ENCODE assay signal across 9 mouse cellular contexts in genomic region chr2:136670539-136671271, GRCm38 (mm10). TPM values are rescaled to one million over a fixed set of nuclear protein-coding genes. Genes with fewer than 3 reads are reported as not detected.
A peak's percentile ranks its signal among the peaks of the same experiment; 100 is the strongest.
DNase-seq lines count a peak whose midpoint lies in the region; ATAC-seq and TF ChIP-seq lines count a peak whose summit lies in the region.
"Had no signal": no experiment of that assay in that cellular context is flagged by ENCODE, and none has a peak within 500 bp of the region (broad histone marks: within the 10 kb centered on the region; RNA-seq: fewer than 3 reads in every experiment).

No protein-coding gene starts in this region.

- WGBS in forebrain, embryonic 12.5 days = 42% methylated on average over 9 of the region's 9 CpGs

- intact Hi-C loops in left cerebral cortex, postnatal 14 days (cut with DNase I) = no loop called here

- H3K4me3 ChIP-seq in forebrain, embryonic 12.5 days (replicated peaks) = no peak overlapping the region
- H3K4me3 ChIP-seq: megakaryocyte, embryonic 14.5 days had no signal

- H3K27ac ChIP-seq in forebrain, embryonic 12.5 days = 0 out of 2 replicates have a peak overlapping the region, but pooled peaks have one; percentile 25

- no peaks in the 10 kb centered on the region for H3K27me3 ChIP-seq in forebrain, embryonic 12.5 days
- H3K27me3 ChIP-seq: megakaryocyte, embryonic 14.5 days had no signal

- ATAC-seq in forebrain, embryonic 12.5 days (ENCODE audit: low FRiP score) = peak; percentile 44

- peak; percentile 63 for DNase-seq in MN1 (ENCODE audit: low spot score)
- peak; percentile 91 for DNase-seq in brain, embryonic 14.5 days (ENCODE audit: low read depth)
- peak; percentile 40 to 46 for DNase-seq in left cerebral cortex, postnatal 14 days (ENCODE audit: low spot score in 2 of 2)
- DNase-seq in right cerebral cortex, postnatal 10 days (ENCODE audit: low spot score in 2 of 2) = peak; percentile 74 to 79
- no peak for DNase-seq in spleen, postnatal 10 days (ENCODE audit: low spot score in 2 of 2)
- no peak for DNase-seq in lung, adult 18-20 months
- DNase-seq in spleen, postnatal 36 days (ENCODE audit: low spot score in 2 of 2) = no peak

- no peak overlapping the region for H3K9ac ChIP-seq in forebrain, embryonic 12.5 days

- H3K4me2 ChIP-seq in forebrain, embryonic 12.5 days = no peak overlapping the region

- H3K36me3 ChIP-seq in forebrain, embryonic 12.5 days (replicated peaks) = no peaks in the 10 kb centered on the region

- TF ChIP-seq CTCF in brain, embryonic 14.5 days (IDR thresholded peaks at IDR 0.05; ENCODE audit: borderline replicate concordance, extremely low read depth, insufficient read depth, insufficient read length) = no peak

- no peaks in the 10 kb centered on the region for H3K9me3 ChIP-seq in forebrain, embryonic 12.5 days
- H3K9me3 ChIP-seq: megakaryocyte, embryonic 14.5 days had no signal

- peaks cover 7% of the 10 kb centered on the region; the same call in 1 of the 2 replicates for H3K4me1 ChIP-seq in forebrain, embryonic 12.5 days
- H3K4me1 ChIP-seq: megakaryocyte, embryonic 14.5 days had no signal

- no peak for TF ChIP-seq POLR2A in brain, embryonic 14.5 days (IDR thresholded peaks at IDR 0.05; ENCODE audit: borderline replicate concordance, extremely low read depth, insufficient read depth, insufficient read length, poor library complexity, severe bottlenecking)

RNA-seq across cellular contexts. Expression of gene Snap25, which starts 42.5 kb away (rescaled TPM):
- 111 and 153 TPM in 2 replicates for polyA plus RNA-seq in brain, embryonic 14.5 days (2012; rRNA removed)
- 32.0 and 37.7 TPM in 2 replicates for polyA plus RNA-seq in forebrain, embryonic 12.5 days (2016; fragmentation: Nextera tagmentation; extraction: Ambion mirVana)
- 1,000 to 10,000 TPM; 1,628 to 1,639 TPM for total RNA-seq in left cerebral cortex, postnatal 14 days (2021)

Comparison
In these comparisons a context has a peak if more than half of its experiments do, and no peak if none do; other contexts are left out.
1. DNase-seq: peak in MN1 (single experiment), brain, embryonic 14.5 days (single experiment), left cerebral cortex, postnatal 14 days (2 of 2) and right cerebral cortex, postnatal 10 days (2 of 2); none in spleen, postnatal 10 days (0 of 2), lung, adult 18-20 months (0 of 2) and spleen, postnatal 36 days (0 of 2).